Mouse (Mus musculus): ENCODE data around the gene Atg9a. TPM values are rescaled to one million over a fixed set of nuclear protein-coding genes. Genes with fewer than 3 reads are reported as not detected.
"Not testable (repeated sequence)": the region's sequence is repeated elsewhere in the genome, so short reads cannot be mapped to it uniquely, and the experiment has no call there.

Gene Atg9a
- 50.5 and 51.3 TPM in 2 replicates for polyA plus RNA-seq (2014; fragmentation: Nextera tagmentation; extraction: Ambion mirVana)

- peak within 1 kb of the TSS; percentile 95 for H3K27ac ChIP-seq (ENCODE audit: low read depth, low read length)
- peak within 1 kb of the TSS; percentile 97 for H3K4me2 ChIP-seq (ENCODE audit: low read depth, low read length)
- peaks cover 15% of the 10 kb centered on the region; the same call in 1 of the 2 replicates for H3K4me1 ChIP-seq (ENCODE audit: control insufficient read depth, insufficient read depth, low read length)
- H3K27me3 ChIP-seq (ENCODE audit: control insufficient read depth, insufficient read depth, low read length) = no peaks in the 10 kb centered on the region; the same call in 1 of the 2 replicates
- no peaks in the 10 kb centered on the region for H3K9me3 ChIP-seq (ENCODE audit: control insufficient read depth, low read length)
- peak; percentile 100 for ATAC-seq (ENCODE audit: low read depth)
- peak within 1 kb of the TSS; percentile 82 for H3K4me3 ChIP-seq (ENCODE audit: low read depth, low read length)
- peaks cover 9% of the 10 kb centered on the region; the same call in 1 of the 2 replicates for H3K36me3 ChIP-seq (ENCODE audit: control insufficient read depth, insufficient read depth, low read length)
- H3K9ac ChIP-seq (replicated peaks; ENCODE audit: low read depth, low read length) = peak within 1 kb of the TSS; percentile 92
- WGBS = under 1% methylated on average over 49 of the region's 56 CpGs
Measured at GRCm38 (mm10) chr1:75191622-75192402, at the start of gene Atg9a, which contains the start of gene Ankzf1. Gene Atg9a, minus strand, starts transcription at chr1:75192196. Gene Ankzf1, plus strand, starts transcription at chr1:75192151.

GRCm38 (mm10) chr1:75239591-75239990 is 47.6 kb upstream of the Atg9a start:
- Histone ChIP-seq H3K9ac (replicated peaks; ENCODE audit: low read depth, low read length) (no peak overlapping the region), H3K27ac (ENCODE audit: low read depth, low read length) (no peak overlapping the region), H3K36me3 (ENCODE audit: control insufficient read depth, insufficient read depth, low read length) (peaks cover 6% of the 10 kb centered on the region; the same call in 1 of the 2 replicates), H3K27me3 (ENCODE audit: control insufficient read depth, insufficient read depth, low read length) (no peaks in the 10 kb centered on the region), H3K4me1 (ENCODE audit: control insufficient read depth, insufficient read depth, low read length) (0 out of 2 replicates have a peak, but pooled peaks cover 3% of the 10 kb centered on the region), H3K4me2 (ENCODE audit: low read depth, low read length) (no peak overlapping the region), H3K4me3 (ENCODE audit: low read depth, low read length) (no peak overlapping the region), H3K9me3 (ENCODE audit: control insufficient read depth, low read length) (no peaks in the 10 kb centered on the region)
- ATAC-seq (ENCODE audit: low read depth) = no peak
- 90% methylated on average over 10 of the region's 10 CpGs for WGBS

GRCm38 (mm10) chr1:75236117-75237050 is 44.4 kb upstream of the Atg9a start, which contains the start of gene Dnajb2:
Gene Dnajb2, plus strand, starts transcription at chr1:75236406.
- WGBS = under 1% methylated on average over 61 of the region's 64 CpGs
- no peaks in the 10 kb centered on the region; the same call in 1 of the 2 replicates for H3K36me3 ChIP-seq (ENCODE audit: control insufficient read depth, insufficient read depth, low read length)
- ATAC-seq (ENCODE audit: low read depth) = peak; percentile 88
- H3K9me3 ChIP-seq (ENCODE audit: control insufficient read depth, low read length) = no peaks in the 10 kb centered on the region
- peak within 1 kb of the TSS; percentile 87 for H3K9ac ChIP-seq (replicated peaks; ENCODE audit: low read depth, low read length)
- H3K4me1 ChIP-seq (ENCODE audit: control insufficient read depth, insufficient read depth, low read length) = 0 out of 2 replicates have a peak, but pooled peaks cover 3% of the 10 kb centered on the region
- peak within 1 kb of the TSS; percentile 86 for H3K27ac ChIP-seq (ENCODE audit: low read depth, low read length)
- H3K4me2 ChIP-seq (ENCODE audit: low read depth, low read length) = peak within 1 kb of the TSS; percentile 91
- H3K27me3 ChIP-seq (ENCODE audit: control insufficient read depth, insufficient read depth, low read length) = no peaks in the 10 kb centered on the region
- peak within 1 kb of the TSS; percentile 70 for H3K4me3 ChIP-seq (ENCODE audit: low read depth, low read length)

- H3K27me3 ChIP-seq (ENCODE audit: control insufficient read depth, insufficient read depth, low read length) = no peaks in the 10 kb centered on the region
Measured at GRCm38 (mm10) chr1:75234606-75235005, 42.6 kb upstream of the Atg9a start.

GRCm38 (mm10) chr1:75232489-75232888 is 40.5 kb upstream of the Atg9a start:
- H3K4me3 ChIP-seq (ENCODE audit: low read depth, low read length); H3K9me3 ChIP-seq (ENCODE audit: control insufficient read depth, low read length); H3K27ac ChIP-seq (ENCODE audit: low read depth, low read length); ATAC-seq (ENCODE audit: low read depth); H3K4me1 ChIP-seq (ENCODE audit: control insufficient read depth, insufficient read depth, low read length); H3K36me3 ChIP-seq (ENCODE audit: control insufficient read depth, insufficient read depth, low read length); H3K9ac ChIP-seq (replicated peaks; ENCODE audit: low read depth, low read length); H3K27me3 ChIP-seq (ENCODE audit: control insufficient read depth, insufficient read depth, low read length); H3K4me2 ChIP-seq (ENCODE audit: low read depth, low read length): not testable (repeated sequence)
- 65% methylated on average over 4 of the region's 4 CpGs for WGBS

More at GRCm38 (mm10) chr1:75234606-75235005, 42.6 kb upstream of the Atg9a start:
- Histone ChIP-seq H3K9me3 (ENCODE audit: control insufficient read depth, low read length) (no peaks in the 10 kb centered on the region), H3K4me1 (ENCODE audit: control insufficient read depth, insufficient read depth, low read length) (0 out of 2 replicates have a peak, but pooled peaks cover 3% of the 10 kb centered on the region), H3K4me3 (ENCODE audit: low read depth, low read length) (no peak overlapping the region), H3K9ac (replicated peaks; ENCODE audit: low read depth, low read length) (no peak overlapping the region), H3K4me2 (ENCODE audit: low read depth, low read length) (no peak overlapping the region), H3K27ac (ENCODE audit: low read depth, low read length) (no peak overlapping the region), H3K36me3 (ENCODE audit: control insufficient read depth, insufficient read depth, low read length) (no peaks in the 10 kb centered on the region)
- ATAC-seq (ENCODE audit: low read depth) = peak; percentile 66; the same call in 1 of the 2 replicates
- 2% methylated on average over 8 of the region's 8 CpGs for WGBS

- H3K27me3 ChIP-seq (ENCODE audit: control insufficient read depth, insufficient read depth, low read length) = no peaks in the 10 kb centered on the region
- no peaks in the 10 kb centered on the region for H3K9me3 ChIP-seq (ENCODE audit: control insufficient read depth, low read length)
- H3K4me2 ChIP-seq (ENCODE audit: low read depth, low read length) = no peak within 1 kb of the TSS
- H3K9ac ChIP-seq (replicated peaks; ENCODE audit: low read depth, low read length) = no peak within 1 kb of the TSS
- 67% methylated on average over 5 of the region's 5 CpGs for WGBS
- H3K36me3 ChIP-seq (ENCODE audit: control insufficient read depth, insufficient read depth, low read length) = no peaks in the 10 kb centered on the region
- no peak within 1 kb of the TSS for H3K4me3 ChIP-seq (ENCODE audit: low read depth, low read length)
- H3K27ac ChIP-seq (ENCODE audit: low read depth, low read length) = no peak within 1 kb of the TSS
- H3K4me1 ChIP-seq (ENCODE audit: control insufficient read depth, insufficient read depth, low read length) = no peaks in the 10 kb centered on the region
- no peak for ATAC-seq (ENCODE audit: low read depth)
Measured at GRCm38 (mm10) chr1:75231664-75232152, 39.7 kb upstream of the Atg9a start, which contains the start of gene A630095N17Rik. Gene A630095N17Rik, minus strand, starts transcription at chr1:75232102.

GRCm38 (mm10) chr1:75231224-75231623 is 39.2 kb upstream of the Atg9a start:
- no peak for ATAC-seq (ENCODE audit: low read depth)
- H3K27ac ChIP-seq (ENCODE audit: low read depth, low read length) = no peak overlapping the region
- WGBS = 76% methylated on average over 4 of the region's 4 CpGs

GRCm38 (mm10) chr1:75230335-75230994 is 38.5 kb upstream of the Atg9a start:
- no peak for ATAC-seq (ENCODE audit: low read depth)
- Histone ChIP-seq H3K27ac (ENCODE audit: low read depth, low read length) (no peak overlapping the region), H3K4me3 (ENCODE audit: low read depth, low read length) (no peak overlapping the region), H3K36me3 (ENCODE audit: control insufficient read depth, insufficient read depth, low read length) (no peaks in the 10 kb centered on the region), H3K9ac (replicated peaks; ENCODE audit: low read depth, low read length) (no peak overlapping the region), H3K9me3 (ENCODE audit: control insufficient read depth, low read length) (no peaks in the 10 kb centered on the region), H3K27me3 (ENCODE audit: control insufficient read depth, insufficient read depth, low read length) (no peaks in the 10 kb centered on the region), H3K4me2 (ENCODE audit: low read depth, low read length) (no peak overlapping the region), H3K4me1 (ENCODE audit: control insufficient read depth, insufficient read depth, low read length) (no peaks in the 10 kb centered on the region)
- WGBS = 69% methylated on average over 7 of the region's 7 CpGs

More at GRCm38 (mm10) chr1:75231224-75231623, 39.2 kb upstream of the Atg9a start:
- Histone ChIP-seq H3K36me3 (ENCODE audit: control insufficient read depth, insufficient read depth, low read length) (no peaks in the 10 kb centered on the region), H3K4me1 (ENCODE audit: control insufficient read depth, insufficient read depth, low read length) (no peaks in the 10 kb centered on the region), H3K9ac (replicated peaks; ENCODE audit: low read depth, low read length) (no peak overlapping the region), H3K4me3 (ENCODE audit: low read depth, low read length) (no peak overlapping the region), H3K27me3 (ENCODE audit: control insufficient read depth, insufficient read depth, low read length) (no peaks in the 10 kb centered on the region), H3K9me3 (ENCODE audit: control insufficient read depth, low read length) (no peaks in the 10 kb centered on the region), H3K4me2 (ENCODE audit: low read depth, low read length) (no peak overlapping the region)
